Mouse (Mus musculus) embryonic fibroblast, embryonic 13.5 days (primary cell): ENCODE data around the gene Gpa33.

ENCODE experiments used
- CTCF ChIP-seq: IDR thresholded peaks from 2 replicates; pipeline ENCODE4 v1.5.1; 2011; ENCODE audit warnings: mild to moderate bottlenecking, control low read depth, low read length, moderate library complexity, borderline replicate concordance; ENCODE audit not compliant: insufficient read depth
- POLR2A ChIP-seq: IDR thresholded peaks from 2 replicates; pipeline ENCODE4 v1.6.1; 2011; ENCODE audit warnings: low read depth, mild to moderate bottlenecking, control low read depth, low read length, moderate library complexity

DNA sequence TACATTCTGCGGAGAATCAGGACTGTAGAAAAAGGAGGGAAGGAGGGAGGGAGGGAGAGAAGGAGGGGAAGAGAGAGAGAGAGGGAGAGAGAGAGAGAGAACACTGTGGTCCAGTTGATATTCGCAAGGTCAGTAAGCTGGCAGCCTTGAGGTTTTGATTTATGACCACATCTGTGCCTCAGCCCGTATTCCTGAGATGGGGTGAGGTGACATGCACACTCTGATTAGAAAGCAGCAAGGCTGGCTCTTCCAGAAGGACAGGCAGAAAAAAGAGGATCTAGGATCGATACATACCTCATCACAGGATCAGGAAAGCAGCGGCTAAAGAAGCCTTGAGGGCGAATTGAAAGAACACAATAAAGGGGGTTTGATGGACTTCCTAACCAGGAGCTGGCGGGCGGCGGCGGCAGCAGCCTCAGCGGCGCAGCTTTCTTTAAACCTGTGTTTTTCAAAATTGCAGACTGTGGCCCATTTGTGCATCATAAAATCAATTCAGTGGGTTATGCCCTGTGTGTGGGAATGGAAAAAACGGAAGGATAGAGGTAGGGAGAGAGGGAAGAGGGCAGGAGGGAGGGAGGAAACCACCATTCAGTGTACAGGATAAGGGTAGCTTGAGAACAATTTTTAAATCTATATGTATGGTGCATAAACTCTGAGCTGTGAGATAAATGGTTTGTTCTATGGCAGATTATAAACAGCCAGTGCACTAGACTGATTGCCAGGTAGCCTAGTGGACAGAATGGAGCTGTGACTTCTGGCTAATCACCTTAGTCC is 12.0 kb upstream of the Gpa33 start:
- TF ChIP-seq POLR2A (no peak), CTCF (no peak)
